Mouse (Mus musculus) embryonic facial prominence, embryonic 11.5 days (tissue): Measurements from ENCODE around the gene Olfr485. TPM values are rescaled to one million over a fixed set of nuclear protein-coding genes. Genes with fewer than 3 reads are reported as not detected.
"Not testable (repeated sequence)": the region's sequence is repeated elsewhere in the genome, so short reads cannot be mapped to it uniquely, and the experiment has no call there.

Source experiments
- ATAC-seq: fragments of 200-750 bp; cut with Nextera tagmentation; replicated peaks from 2 replicates; pipeline ENCODE4 v1.8.0; 2017; ENCODE audit warnings: low read depth; ENCODE audit not compliant: insufficient number of reproducible peaks, low FRiP score, low TSS enrichment
- DNase-seq: peaks from one replicate; pipeline ENCODE4 v3.0.0-alpha.2; 2015; ENCODE audit warnings: low spot score
- H3K27ac ChIP-seq: fragments of 300-500 bp; sonication (generic); replicated peaks from 2 replicates; pipeline ENCODE4 v1.5.1; 2014; ENCODE audit warnings: mild to moderate bottlenecking, low read depth, low read length, control low read depth
- H3K27me3 ChIP-seq: fragments of 300-500 bp; sonication (generic); 2 replicates; pipeline ENCODE4 v1.6.1; 2014; ENCODE audit warnings: mild to moderate bottlenecking, low read length, moderate library complexity, mixed read lengths; ENCODE audit not compliant: control insufficient read depth, insufficient read depth
- H3K36me3 ChIP-seq: fragments of 300-500 bp; sonication (generic); replicated peaks from 2 replicates; pipeline ENCODE4 v1.6.1; 2014; ENCODE audit warnings: low read depth, mild to moderate bottlenecking, low read length, moderate library complexity, mixed read lengths; ENCODE audit not compliant: control insufficient read depth, insufficient read depth
- H3K4me1 ChIP-seq: fragments of 300-500 bp; sonication (generic); 2 replicates; pipeline ENCODE4 v1.6.1; 2014; ENCODE audit warnings: low read length, mixed read lengths; ENCODE audit not compliant: control insufficient read depth, insufficient read depth
- H3K4me2 ChIP-seq: fragments of 300-500 bp; sonication (generic); 2 replicates; pipeline ENCODE4 v1.6.1; 2014; ENCODE audit warnings: low read depth, mild to moderate bottlenecking, control low read depth, low read length, moderate library complexity
- H3K4me3 ChIP-seq: fragments of 300-500 bp; sonication (generic); 2 replicates; pipeline ENCODE4 v1.5.1; 2014; ENCODE audit warnings: low read depth, low read length, control low read depth
- H3K9ac ChIP-seq: fragments of 300-500 bp; sonication (generic); replicated peaks from 2 replicates; pipeline ENCODE4 v1.6.1; 2014; ENCODE audit warnings: mild to moderate bottlenecking, control low read depth, low read length
- H3K9me3 ChIP-seq: fragments of 300-500 bp; sonication (generic); replicated peaks from 2 replicates; pipeline ENCODE4 v1.6.1; 2016; ENCODE audit warnings: mild to moderate bottlenecking, low read length, inconsistent platforms, mixed read lengths; ENCODE audit not compliant: control insufficient read depth
- WGBS: fragments of 180-500 bp; shearing (Covaris S2); extraction: QIAGEN DNeasy Blood & Tissue Kit; methylation state at CpG from one replicate; pipeline ENCODE4 v1.1.7; 2014; 5-methylcytosine and 5-hydroxymethylcytosine counted together
- polyA plus RNA-seq: library from polyadenylated mRNA; unstranded; fragments of >200 nt; fragmentation: Nextera tagmentation; extraction: Ambion mirVana; gene quantifications from 2 replicates; pipeline ENCODE4 v1.2.1, GENCODE M21; 2014

Gene Olfr485
- polyA plus RNA-seq: not detected in 2 replicates

- H3K9ac ChIP-seq: no peak within 1 kb of the TSS
- H3K4me1 ChIP-seq: no peaks in the 10 kb centered on the region
- DNase-seq (no peak), ATAC-seq (no peak)
- H3K36me3 ChIP-seq: no peaks in the 10 kb centered on the region
- no peaks in the 10 kb centered on the region for H3K9me3 ChIP-seq
- H3K4me3 ChIP-seq: no peak within 1 kb of the TSS
- H3K27ac ChIP-seq: no peak within 1 kb of the TSS
- H3K4me2 ChIP-seq: no peak within 1 kb of the TSS
- H3K27me3 ChIP-seq: no peaks in the 10 kb centered on the region
Observed at GRCm38 (mm10) chr7:108159771-108160170, at the start of gene Olfr485. Gene Olfr485, minus strand, starts transcription at chr7:108159871.

- Histone ChIP-seq H3K9me3 (no peaks in the 10 kb centered on the region), H3K4me3 (no peak overlapping the region), H3K27ac (no peak overlapping the region), H3K4me1 (no peaks in the 10 kb centered on the region), H3K4me2 (no peak overlapping the region), H3K27me3 (no peaks in the 10 kb centered on the region), H3K9ac (no peak overlapping the region), H3K36me3 (no peaks in the 10 kb centered on the region)
- DNase-seq (no peak), ATAC-seq (no peak)
- 64% methylated on average over 6 of the region's 6 CpGs for WGBS
Observed at GRCm38 (mm10) chr7:108196938-108197337, 37.3 kb upstream of the Olfr485 start.

GRCm38 (mm10) chr7:108196337-108196736, 36.7 kb upstream of the Olfr485 start:
- not testable (repeated sequence) for DNase-seq, H3K4me3 ChIP-seq, H3K36me3 ChIP-seq, H3K27ac ChIP-seq, H3K9ac ChIP-seq, H3K4me2 ChIP-seq, H3K4me1 ChIP-seq, ATAC-seq, H3K27me3 ChIP-seq, H3K9me3 ChIP-seq
- 59% methylated on average over 3 of the region's 3 CpGs for WGBS

- H3K9me3 ChIP-seq, H3K27ac ChIP-seq, H3K27me3 ChIP-seq, H3K4me3 ChIP-seq, H3K4me1 ChIP-seq, H3K9ac ChIP-seq, H3K4me2 ChIP-seq, DNase-seq, H3K36me3 ChIP-seq, ATAC-seq: not testable (repeated sequence)
- 38% methylated on average over 1 of the region's 1 CpGs for WGBS
Observed at GRCm38 (mm10) chr7:108192714-108193113, 33.0 kb upstream of the Olfr485 start.

- H3K27ac ChIP-seq, ATAC-seq, H3K27me3 ChIP-seq, H3K9me3 ChIP-seq, H3K4me3 ChIP-seq, H3K4me1 ChIP-seq, H3K4me2 ChIP-seq, DNase-seq, H3K36me3 ChIP-seq, H3K9ac ChIP-seq: not testable (repeated sequence)
- 48% methylated on average over 2 of the region's 2 CpGs for WGBS
Observed at GRCm38 (mm10) chr7:108191196-108191595, 31.5 kb upstream of the Olfr485 start.

GRCm38 (mm10) chr7:108185237-108185636, 25.6 kb upstream of the Olfr485 start:
- H3K9me3 ChIP-seq, H3K4me3 ChIP-seq, H3K27me3 ChIP-seq, H3K4me2 ChIP-seq, H3K4me1 ChIP-seq, H3K27ac ChIP-seq, ATAC-seq, H3K36me3 ChIP-seq, DNase-seq, H3K9ac ChIP-seq: not testable (repeated sequence)
- 95% methylated on average over 2 of the region's 2 CpGs for WGBS

- not testable (repeated sequence) for H3K27ac ChIP-seq, H3K36me3 ChIP-seq, H3K9ac ChIP-seq, H3K27me3 ChIP-seq, H3K4me3 ChIP-seq, H3K4me2 ChIP-seq, DNase-seq, ATAC-seq, H3K9me3 ChIP-seq, H3K4me1 ChIP-seq
- 77% methylated on average over 3 of the region's 3 CpGs for WGBS
Observed at GRCm38 (mm10) chr7:108184401-108184800, 24.7 kb upstream of the Olfr485 start.

GRCm38 (mm10) chr7:108172642-108173041, 13.0 kb upstream of the Olfr485 start, which contains the start of gene Olfr486:
Gene Olfr486, minus strand, starts transcription at chr7:108172742.
- not testable (repeated sequence) for H3K4me2 ChIP-seq, H3K36me3 ChIP-seq, H3K9ac ChIP-seq, H3K9me3 ChIP-seq, H3K4me3 ChIP-seq, H3K27me3 ChIP-seq, ATAC-seq, H3K27ac ChIP-seq, H3K4me1 ChIP-seq, DNase-seq
- WGBS: 94% methylated on average over 1 of the region's 1 CpGs
